Mouse (Mus musculus): ENCODE measurements at regions not wholly inside any gene's neighbourhood (a gene's known extent, or its start where the extent isn't known, plus 50 kb on each side); places are given as distances from the start of the nearest gene placed in this dataset.

DNA sequence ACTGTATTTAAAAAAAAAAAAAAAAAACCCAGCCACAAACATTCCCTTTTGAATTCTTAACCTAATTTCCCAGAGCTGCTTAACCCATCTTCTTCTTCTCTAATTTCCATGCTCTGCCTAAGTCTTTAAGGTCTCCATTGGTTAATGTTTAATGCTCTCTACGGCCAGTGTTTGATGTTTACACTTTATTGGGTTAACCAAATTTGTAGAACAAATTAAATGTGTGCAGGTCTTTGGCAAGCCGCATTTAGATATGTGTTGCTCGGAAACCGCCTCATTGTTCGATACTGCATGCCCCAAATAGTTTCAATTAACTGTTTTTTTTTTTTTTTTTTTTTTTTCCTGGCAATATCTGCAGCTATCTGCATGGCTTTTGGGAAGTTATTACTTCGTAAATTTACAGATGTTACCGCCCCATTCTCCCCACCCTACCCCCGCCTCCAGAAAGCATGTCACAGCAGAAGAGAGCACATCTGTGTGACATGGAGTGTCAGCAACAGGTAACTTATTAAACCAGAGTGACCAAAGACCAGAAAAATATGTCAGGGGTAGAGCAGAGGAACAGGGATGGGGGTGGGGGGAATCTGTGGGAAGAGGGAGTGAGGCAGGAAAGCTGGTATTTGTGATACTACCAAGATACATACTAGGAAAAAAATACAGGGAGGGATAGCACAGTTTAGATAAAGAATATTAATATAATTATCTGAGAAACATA, 73.5 kb upstream of the Arid5b start:
- no peak overlapping the region for H3K4me3 ChIP-seq (ENCODE audit: insufficient read depth in 1 of 2, low read depth in 2 of 2, low read length in 2 of 2)
- H3K36me3 ChIP-seq (replicated peaks; ENCODE audit: control insufficient read depth, insufficient read depth, low read depth), result no peaks in the 10 kb centered on the region
- TF ChIP-seq CTCF (IDR thresholded peaks at IDR 0.05; ENCODE audit: low read depth) (no peak), EP300 (IDR thresholded peaks at IDR 0.05; ENCODE audit: low read depth) (no peak)
- WGBS (ENCODE audit: insufficient replicate concordance), result 66% methylated on average over 8 of the region's 8 CpGs
- no peak overlapping the region for H3K4me2 ChIP-seq (ENCODE audit: low read depth)
- no peaks in the 10 kb centered on the region for H3K27me3 ChIP-seq (ENCODE audit: control insufficient read depth, insufficient read depth, low read length)
- no peak overlapping the region for H3K27ac ChIP-seq
- peak; percentile 60; the same call in 1 of the 2 replicates for ATAC-seq (ENCODE audit: insufficient read depth)
- 0 out of 4 replicates have a peak, but pooled peaks cover 0 to 2% of the 10 kb centered on the region in 2 experiments for H3K4me1 ChIP-seq (replicated peaks; ENCODE audit: control insufficient read depth in 2 of 2, insufficient read depth in 2 of 2, low read length in 1 of 2)
- no peak overlapping the region for H3K9ac ChIP-seq (replicated peaks)
- no peaks in the 10 kb centered on the region for H3K9me3 ChIP-seq (ENCODE audit: control insufficient read depth, low read length)
- peak in 1 of 3 experiments; percentile 9 for DNase-seq (ENCODE audit: low read depth in 3 of 3, low spot score in 3 of 3)

GRCm38 (mm10) chr10:68351441-68351840, 72.9 kb upstream of the Arid5b start:
- no peaks in the 10 kb centered on the region for H3K36me3 ChIP-seq (replicated peaks; ENCODE audit: control insufficient read depth, insufficient read depth, low read depth)
- DNase-seq (ENCODE audit: low read depth in 3 of 3, low spot score in 3 of 3) (no peak), ATAC-seq (ENCODE audit: insufficient read depth) (no peak)
- H3K4me3 ChIP-seq (ENCODE audit: insufficient read depth in 1 of 2, low read depth in 2 of 2, low read length in 2 of 2), result no peak overlapping the region
- H3K4me1 ChIP-seq (replicated peaks; ENCODE audit: control insufficient read depth in 2 of 2, insufficient read depth in 2 of 2, low read length in 1 of 2), result 0 out of 4 replicates have a peak, but pooled peaks cover 0 to 2% of the 10 kb centered on the region in 2 experiments
- H3K9ac ChIP-seq (replicated peaks), result no peak overlapping the region
- H3K9me3 ChIP-seq (ENCODE audit: control insufficient read depth, low read length), result no peaks in the 10 kb centered on the region
- no peak overlapping the region for H3K4me2 ChIP-seq (ENCODE audit: low read depth)
- no peak overlapping the region for H3K27ac ChIP-seq
- TF ChIP-seq CTCF (IDR thresholded peaks at IDR 0.05; ENCODE audit: low read depth) (no peak), EP300 (IDR thresholded peaks at IDR 0.05; ENCODE audit: low read depth) (no peak)
- H3K27me3 ChIP-seq (ENCODE audit: control insufficient read depth, insufficient read depth, low read length), result no peaks in the 10 kb centered on the region
- 61% methylated on average over 5 of the region's 5 CpGs for WGBS (ENCODE audit: insufficient replicate concordance)

DNA sequence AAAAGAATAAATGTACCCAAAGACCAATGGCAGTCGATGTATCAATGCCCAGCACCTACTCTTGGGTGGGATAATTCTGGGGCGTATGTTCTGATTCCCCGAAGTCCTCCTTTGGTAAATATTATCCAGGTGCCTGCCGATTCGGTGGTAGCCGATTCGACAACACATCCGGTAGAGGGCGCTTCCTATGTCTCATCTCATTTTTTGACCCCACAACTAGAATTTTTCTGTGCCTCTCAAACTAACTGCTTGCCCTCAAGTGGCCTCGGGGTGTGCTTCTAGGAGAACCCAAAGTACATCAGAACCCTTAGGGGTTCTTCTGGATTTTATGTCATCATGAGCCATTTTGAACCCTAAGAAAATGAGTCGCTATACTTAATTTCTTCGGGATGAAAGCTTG, 72.3 kb upstream of the Arid5b start:
- ATAC-seq (ENCODE audit: insufficient read depth) (no peak), DNase-seq (ENCODE audit: low read depth in 3 of 3, low spot score in 3 of 3) (no peak)
- Histone ChIP-seq H3K9ac (replicated peaks) (no peak overlapping the region), H3K36me3 (replicated peaks; ENCODE audit: control insufficient read depth, insufficient read depth, low read depth) (no peaks in the 10 kb centered on the region), H3K4me1 (replicated peaks; ENCODE audit: control insufficient read depth in 2 of 2, insufficient read depth in 2 of 2, low read length in 1 of 2) (0 out of 4 replicates have a peak, but pooled peaks cover 0 to 2% of the 10 kb centered on the region in 2 experiments), H3K4me3 (ENCODE audit: insufficient read depth in 1 of 2, low read depth in 2 of 2, low read length in 2 of 2) (no peak overlapping the region), H3K9me3 (ENCODE audit: control insufficient read depth, low read length) (no peaks in the 10 kb centered on the region), H3K27ac (no peak overlapping the region), H3K27me3 (ENCODE audit: control insufficient read depth, insufficient read depth, low read length) (no peaks in the 10 kb centered on the region), H3K4me2 (ENCODE audit: low read depth) (no peak overlapping the region)
- TF ChIP-seq EP300 (IDR thresholded peaks at IDR 0.05; ENCODE audit: low read depth), result no peak
- TF ChIP-seq CTCF (IDR thresholded peaks at IDR 0.05; ENCODE audit: low read depth), result no peak
- WGBS (ENCODE audit: insufficient replicate concordance), result 72% methylated on average over 12 of the region's 12 CpGs

DNA sequence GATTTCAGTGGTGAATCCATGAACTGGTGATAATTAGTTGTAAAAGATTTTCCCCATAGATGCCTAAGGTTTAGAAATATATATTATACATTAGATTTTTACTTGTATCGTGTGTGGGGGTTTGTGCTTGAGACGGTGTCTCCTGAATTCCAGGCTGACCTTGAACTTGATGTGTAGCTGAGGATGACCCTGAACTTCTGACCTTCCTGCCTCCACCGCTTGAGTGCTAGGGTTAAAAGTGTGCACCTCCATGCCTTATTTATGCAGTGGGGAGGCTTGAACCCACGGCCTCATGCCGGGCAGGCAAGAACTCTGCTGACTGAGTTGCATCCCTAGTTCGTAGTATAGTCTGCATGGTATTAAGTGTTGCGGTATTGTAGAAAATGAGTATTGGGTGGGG, 69.3 kb upstream of the Arid5b start:
- no peaks in the 10 kb centered on the region for H3K27me3 ChIP-seq (ENCODE audit: control insufficient read depth, insufficient read depth, low read length)
- H3K9me3 ChIP-seq (ENCODE audit: control insufficient read depth, low read length), result no peaks in the 10 kb centered on the region
- no peak overlapping the region for H3K4me2 ChIP-seq (ENCODE audit: low read depth)
- 0 out of 4 replicates have a peak, but pooled peaks cover 0 to 2% of the 10 kb centered on the region in 2 experiments for H3K4me1 ChIP-seq (replicated peaks; ENCODE audit: control insufficient read depth in 2 of 2, insufficient read depth in 2 of 2, low read length in 1 of 2)
- H3K4me3 ChIP-seq (ENCODE audit: insufficient read depth in 1 of 2, low read depth in 2 of 2, low read length in 2 of 2), result no peak overlapping the region
- H3K36me3 ChIP-seq (replicated peaks; ENCODE audit: control insufficient read depth, insufficient read depth, low read depth), result no peaks in the 10 kb centered on the region
- DNase-seq (ENCODE audit: low read depth in 3 of 3, low spot score in 3 of 3), result no peak
- H3K27ac ChIP-seq, result no peak overlapping the region
- 75% methylated on average over 7 of the region's 7 CpGs for WGBS (ENCODE audit: insufficient replicate concordance)
- TF ChIP-seq EP300 (IDR thresholded peaks at IDR 0.05; ENCODE audit: low read depth) (no peak), CTCF (IDR thresholded peaks at IDR 0.05; ENCODE audit: low read depth) (no peak)
- no peak for ATAC-seq (ENCODE audit: insufficient read depth)
- H3K9ac ChIP-seq (replicated peaks), result no peak overlapping the region

DNA sequence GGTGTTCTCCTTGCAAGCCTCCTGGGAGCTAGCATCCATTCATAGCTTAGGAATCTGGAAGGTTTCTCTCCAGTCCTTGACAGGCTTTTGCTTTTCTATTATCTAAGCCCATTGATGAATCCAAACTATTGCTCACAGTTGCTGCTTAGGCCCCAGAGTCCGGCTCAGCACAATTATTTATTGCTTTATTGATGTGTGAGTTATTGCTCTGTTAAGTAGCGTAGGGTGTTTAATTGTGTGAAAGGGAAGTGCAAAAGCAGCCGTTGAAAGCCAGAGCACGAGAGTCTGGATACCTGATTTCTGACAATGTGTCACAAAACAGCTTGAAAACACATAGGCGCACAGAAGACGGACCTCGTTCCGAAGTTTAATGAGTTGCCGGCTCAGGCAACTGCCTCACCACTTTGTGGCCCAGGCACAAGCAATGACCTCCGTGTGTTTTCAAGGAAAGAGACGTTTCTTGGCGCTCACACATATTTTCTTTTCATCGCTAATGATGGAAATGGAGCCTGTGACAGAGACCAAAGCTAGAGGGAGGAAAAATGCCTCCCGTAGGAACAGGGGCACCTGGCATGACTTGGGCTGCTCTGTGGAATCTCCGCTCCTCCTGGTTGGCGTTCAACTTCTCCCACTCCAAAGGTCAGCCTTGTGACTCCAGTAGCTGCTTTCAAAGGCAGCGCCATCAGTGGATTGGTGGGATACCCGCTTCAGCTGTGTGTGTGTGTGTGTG, 66.6 kb upstream of the Arid5b start:
- ATAC-seq (ENCODE audit: insufficient read depth), result no peak
- no peak for DNase-seq (ENCODE audit: low read depth in 3 of 3, low spot score in 3 of 3)
- Histone ChIP-seq H3K36me3 (replicated peaks; ENCODE audit: control insufficient read depth, insufficient read depth, low read depth) (no peaks in the 10 kb centered on the region), H3K27me3 (ENCODE audit: control insufficient read depth, insufficient read depth, low read length) (no peaks in the 10 kb centered on the region), H3K4me2 (ENCODE audit: low read depth) (no peak overlapping the region), H3K4me3 (ENCODE audit: insufficient read depth in 1 of 2, low read depth in 2 of 2, low read length in 2 of 2) (no peak overlapping the region), H3K4me1 (replicated peaks; ENCODE audit: control insufficient read depth in 2 of 2, insufficient read depth in 2 of 2, low read length in 1 of 2) (no peaks in the 10 kb centered on the region), H3K9ac (replicated peaks) (no peak overlapping the region), H3K9me3 (ENCODE audit: control insufficient read depth, low read length) (no peaks in the 10 kb centered on the region; the same call in 1 of the 2 replicates), H3K27ac (no peak overlapping the region)
- WGBS (ENCODE audit: insufficient replicate concordance), result 72% methylated on average over 18 of the region's 18 CpGs
- TF ChIP-seq CTCF (IDR thresholded peaks at IDR 0.05; ENCODE audit: low read depth), result no peak
- TF ChIP-seq EP300 (IDR thresholded peaks at IDR 0.05; ENCODE audit: low read depth), result no peak
